Mouse (Mus musculus) mature B cell (primary cell): ENCODE data around the gene Gps2.

ENCODE experiments used
- in situ Hi-C: fragments of 300-500 bp; cut with MboI; formaldehyde crosslinking; loops from 2 replicates; pipeline ENCODE4 v1.14.3; 2019

Gene Gps2

DNA sequence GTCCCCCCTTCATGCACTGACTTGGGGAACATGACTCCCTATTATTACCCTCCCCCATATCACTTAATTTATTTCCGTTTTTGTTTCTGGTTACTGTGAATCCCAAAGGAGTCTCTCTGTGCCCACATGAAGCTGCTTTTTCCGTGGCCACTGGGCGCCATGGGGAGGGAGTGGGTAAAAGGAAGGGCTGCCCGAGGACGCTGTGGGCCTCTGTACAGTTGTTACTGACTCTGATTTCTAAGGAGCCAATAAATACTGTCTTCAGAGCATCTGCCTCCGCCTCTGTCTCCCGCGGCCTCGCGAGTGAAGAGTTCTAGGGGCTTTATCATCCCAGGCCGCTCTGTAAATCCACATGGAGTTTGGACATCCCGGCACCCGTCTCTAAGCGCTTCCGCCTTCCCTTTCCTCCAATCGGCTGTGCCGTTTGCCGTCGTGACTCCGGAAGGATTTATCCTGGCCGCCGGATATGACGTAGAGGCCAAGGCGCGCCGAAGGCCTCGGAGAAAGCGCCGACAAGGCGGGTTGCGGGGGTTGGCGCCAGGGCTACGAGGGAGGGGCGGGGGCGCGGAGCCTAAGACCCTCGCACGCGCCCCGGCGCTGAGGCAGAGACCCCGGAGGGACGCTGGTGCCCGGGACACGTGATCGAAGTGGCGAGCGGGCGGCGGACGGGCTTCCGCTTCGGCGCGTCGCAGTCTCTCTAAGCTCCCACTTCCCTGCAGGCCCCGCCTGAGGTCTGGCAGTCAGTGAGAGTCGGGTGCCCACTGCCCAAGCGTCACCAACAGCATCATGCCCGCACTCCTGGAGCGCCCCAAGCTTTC is at the start of gene Gps2:
TSS of gene Gps2 (plus strand) at position 335 of the 818 bp plus-strand sequence.
- in situ Hi-C loops: no loop called here

DNA sequence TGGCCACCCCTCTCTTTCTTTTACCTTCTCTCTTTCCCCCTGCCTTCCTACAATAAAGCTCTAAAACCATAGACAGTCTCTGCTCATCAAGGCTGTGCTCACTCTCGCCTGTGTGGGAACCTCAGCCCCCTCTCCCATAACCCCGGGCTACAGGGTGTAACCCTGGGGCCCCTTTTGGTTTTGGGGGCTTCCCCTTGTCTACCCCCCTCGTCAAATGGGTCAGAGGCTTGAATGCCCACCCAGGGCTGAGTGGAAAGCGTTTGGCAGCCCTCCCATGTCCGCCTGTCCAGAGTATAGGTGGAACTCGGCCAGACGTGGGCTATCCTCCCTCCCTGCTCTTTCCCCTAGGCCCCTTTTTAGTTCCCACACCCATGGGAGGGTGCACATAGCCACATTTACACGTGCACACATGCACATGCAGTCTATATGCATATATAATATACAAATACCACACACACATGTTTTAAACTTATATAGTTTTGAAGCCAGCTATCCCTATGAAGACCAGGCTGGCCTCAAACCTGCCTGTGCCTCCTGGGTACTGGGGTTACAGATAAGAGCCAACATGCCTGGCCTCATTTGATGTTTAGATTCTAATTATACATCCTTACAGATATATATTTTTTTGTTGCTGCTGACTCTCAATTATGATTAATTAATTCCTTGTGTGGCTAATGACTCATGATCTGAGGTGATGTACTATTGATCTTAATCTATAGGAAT is 49.4 kb upstream of the Gps2 start:
- in situ Hi-C loops: no loop called here

DNA sequence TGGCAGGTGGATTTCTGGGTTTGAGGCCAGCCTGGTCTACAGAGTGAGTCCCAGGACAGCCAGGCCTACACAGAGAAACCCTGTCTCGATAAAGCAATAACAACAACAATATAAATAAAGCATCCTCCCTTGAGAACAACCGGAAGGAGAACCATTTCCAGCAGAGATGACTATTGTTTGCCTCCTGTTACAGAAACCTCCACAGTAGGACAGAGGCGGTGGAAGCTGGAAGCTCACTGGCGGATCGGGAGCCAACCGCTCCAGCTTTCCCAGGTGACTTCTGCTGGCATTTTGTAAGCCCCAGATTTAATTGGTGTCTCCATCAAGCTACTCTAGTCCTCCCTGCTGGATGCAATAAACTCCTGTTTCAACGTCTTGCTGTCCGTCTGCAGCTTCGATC is 48.1 kb upstream of the Gps2 start:
- in situ Hi-C loops: no loop called here

DNA sequence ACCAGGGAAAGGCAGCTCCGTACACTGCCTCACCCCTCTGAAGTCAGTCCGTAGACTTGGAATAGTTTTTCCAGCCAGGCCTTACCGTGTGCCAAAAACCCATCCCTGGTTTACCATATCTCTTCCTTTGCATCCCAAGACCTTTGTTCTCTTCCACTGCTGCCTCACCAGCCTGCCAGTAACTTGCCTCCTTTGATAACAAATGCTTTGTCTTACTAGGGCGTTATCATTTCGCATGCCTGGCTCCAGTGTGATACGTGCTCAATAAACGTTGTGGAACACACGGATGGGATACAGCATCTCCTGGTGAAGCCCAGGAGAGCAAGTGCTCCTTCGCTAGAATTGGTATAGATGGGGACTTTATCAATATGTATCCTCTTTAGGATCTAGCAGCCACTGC is 46.4 kb upstream of the Gps2 start:
- in situ Hi-C loops: no loop called here

DNA sequence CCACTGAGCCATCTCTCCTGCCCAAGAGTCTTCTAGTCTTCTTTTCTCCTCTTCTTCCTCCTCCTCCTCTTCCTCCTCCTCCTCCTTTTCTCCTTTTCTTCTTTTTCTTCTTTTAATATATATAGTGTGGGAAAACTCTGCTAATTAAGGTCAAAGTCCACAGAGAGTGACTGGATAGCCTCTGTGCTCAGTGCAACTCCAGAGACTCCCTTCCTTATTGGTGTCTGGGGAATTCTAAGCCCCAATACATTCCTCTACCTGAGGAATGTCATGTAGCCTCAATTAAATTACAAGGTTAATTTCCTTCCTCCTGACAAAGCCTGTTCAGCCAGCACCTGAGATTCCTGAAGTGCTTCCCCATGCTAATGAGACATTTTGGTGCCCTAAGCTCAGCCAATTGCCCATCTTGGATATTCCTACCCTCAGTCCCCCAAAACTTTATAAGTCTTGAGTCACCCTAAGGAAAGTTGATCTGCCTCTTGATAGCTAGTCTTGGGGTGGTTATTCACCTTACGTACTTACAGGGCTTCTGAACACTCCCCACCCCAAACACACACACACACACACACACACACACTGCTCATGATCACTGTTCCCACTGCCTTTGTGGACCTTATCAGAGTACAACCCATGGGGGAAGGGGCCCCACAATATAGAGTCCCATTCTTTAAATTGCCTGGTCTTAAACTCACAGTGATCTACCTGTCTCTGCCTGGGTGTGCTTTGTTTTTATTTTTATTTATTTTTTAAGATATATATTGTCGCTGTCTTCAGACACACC is 43.2 kb upstream of the Gps2 start:
- in situ Hi-C loops: no loop called here

DNA sequence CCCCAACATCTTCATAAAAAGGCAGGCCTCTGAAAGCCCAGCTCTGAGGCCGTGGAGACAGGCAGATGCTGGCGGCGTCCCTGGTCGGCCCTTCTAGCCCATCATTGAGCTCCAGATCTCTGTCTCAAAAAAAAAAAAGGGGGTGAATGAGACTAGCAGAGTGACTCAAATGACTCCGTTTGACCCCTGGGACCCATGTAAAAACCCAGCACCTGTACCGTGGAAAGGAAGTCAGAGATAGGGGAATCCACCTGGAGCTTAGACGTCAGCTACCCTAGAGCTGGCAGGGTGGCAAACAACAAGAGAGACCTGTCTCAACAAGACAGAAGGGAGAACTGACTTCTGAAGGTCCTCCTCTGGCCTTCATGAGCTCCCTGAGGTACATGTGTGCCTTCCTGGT is 41.9 kb upstream of the Gps2 start:
- in situ Hi-C loops: no loop called here

DNA sequence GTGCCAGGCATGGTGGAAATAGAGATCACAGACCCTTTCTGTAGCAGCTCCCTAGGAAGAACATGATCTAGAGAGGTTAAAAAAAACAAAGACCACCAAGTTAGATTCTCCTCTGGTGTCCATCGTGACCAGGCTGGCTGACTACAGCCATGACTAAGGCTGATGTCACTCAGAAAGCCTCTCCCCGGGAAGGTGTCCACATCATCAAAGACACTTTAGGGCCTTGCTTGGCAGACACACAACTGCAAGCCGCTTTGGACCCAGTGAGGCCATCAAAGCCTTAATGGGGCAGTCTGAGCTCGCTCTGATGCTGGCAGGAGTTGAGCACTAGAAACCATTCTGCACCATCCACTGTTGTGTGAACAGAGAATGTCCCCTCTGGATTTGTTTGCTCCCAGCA is 41.2 kb upstream of the Gps2 start:
- in situ Hi-C loops: no loop called here

DNA sequence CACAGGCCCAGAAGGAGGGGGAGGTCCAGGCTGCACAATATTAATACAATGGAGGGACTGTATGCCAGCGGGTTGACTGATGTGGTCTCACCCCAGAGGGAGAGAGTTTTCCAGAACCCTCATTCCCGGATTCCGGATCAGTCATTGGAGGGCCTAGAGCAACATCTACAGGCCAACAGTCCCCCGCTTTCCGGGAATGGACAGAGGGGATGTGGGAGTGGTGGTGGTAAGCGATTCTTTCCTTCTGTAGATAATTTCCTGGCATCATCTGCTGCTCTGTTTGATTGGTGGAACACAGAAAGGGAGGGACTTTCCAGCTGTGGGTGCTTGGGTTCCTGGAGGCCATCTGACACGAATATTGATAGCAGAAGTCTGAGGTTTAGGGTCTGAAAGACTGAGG is 37.5 kb upstream of the Gps2 start:
- in situ Hi-C loops: loop anchor here (5.0 kb wide), 1 partner anchor 119 kb away; the partner anchor contains the start of gene Polr2a

DNA sequence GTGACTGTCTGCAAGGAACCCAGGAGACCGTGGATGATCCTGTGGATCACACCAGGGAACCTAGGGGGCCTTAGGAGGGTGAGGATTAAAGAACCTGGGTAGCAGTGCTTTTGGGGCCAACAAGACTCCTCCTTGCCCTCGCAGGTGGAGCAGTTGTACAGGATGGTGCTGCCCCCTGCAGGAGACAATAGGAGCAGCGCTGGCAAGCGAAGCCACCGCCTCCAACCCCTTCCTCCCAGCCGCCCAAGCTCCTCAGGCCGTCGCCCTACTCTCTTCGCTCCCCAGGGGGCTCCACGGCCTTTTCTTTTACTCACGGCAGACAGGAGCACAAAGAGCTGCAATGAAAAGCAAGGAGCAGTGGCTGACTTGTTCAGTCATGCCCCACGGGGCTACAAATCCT is 36.8 kb upstream of the Gps2 start:
- in situ Hi-C loops: loop anchor here (5.0 kb wide), 1 partner anchor 120 kb away; the partner anchor contains the start of gene Polr2a

DNA sequence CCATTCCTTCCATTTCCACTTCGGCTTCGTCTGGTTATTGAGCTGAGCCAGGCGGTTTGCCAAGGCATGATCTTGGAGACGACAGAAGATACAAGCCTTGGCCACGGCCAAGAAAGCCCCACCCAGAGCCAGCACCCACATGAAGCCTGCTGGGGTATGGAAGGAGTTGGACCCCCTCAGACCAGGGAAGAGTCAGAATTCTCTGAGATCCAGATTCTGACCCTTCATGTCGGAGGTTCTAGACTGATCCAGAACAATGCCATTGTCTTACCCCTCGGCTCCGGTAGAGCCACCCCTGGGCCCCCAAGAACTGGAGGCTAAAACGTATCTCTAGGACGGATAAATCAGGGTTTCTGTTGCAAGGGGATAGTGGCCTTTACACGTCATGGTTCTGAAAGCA is 35.8 kb upstream of the Gps2 start, which contains the start of gene Tmem95:
TSS of gene Tmem95 (minus strand) at position 141 of the 400 bp plus-strand sequence.
- in situ Hi-C loops: loop anchor here (5.0 kb wide), 1 partner anchor 121 kb away; the partner anchor contains the start of gene Polr2a

DNA sequence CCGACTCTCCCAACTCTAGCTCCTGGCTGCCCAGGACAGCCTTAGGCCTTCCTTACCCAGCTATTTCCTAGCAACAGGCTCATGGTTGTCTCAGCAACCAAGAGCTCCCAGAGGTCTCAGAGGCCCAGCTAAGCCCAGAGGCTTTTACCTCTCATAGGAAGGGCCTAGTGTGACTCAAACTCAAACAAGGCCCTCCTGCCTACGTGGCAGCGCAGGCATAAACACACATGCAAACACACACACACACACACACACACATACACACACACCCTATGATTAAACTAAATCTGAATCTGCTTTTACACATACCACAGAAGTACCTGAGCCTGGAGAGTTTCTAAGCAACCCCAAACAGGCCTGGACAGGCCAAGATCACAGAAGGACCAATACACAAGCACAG is 35.3 kb upstream of the Gps2 start:
- in situ Hi-C loops: loop anchor here (5.0 kb wide), 1 partner anchor 121 kb away; the partner anchor contains the start of gene Polr2a

DNA sequence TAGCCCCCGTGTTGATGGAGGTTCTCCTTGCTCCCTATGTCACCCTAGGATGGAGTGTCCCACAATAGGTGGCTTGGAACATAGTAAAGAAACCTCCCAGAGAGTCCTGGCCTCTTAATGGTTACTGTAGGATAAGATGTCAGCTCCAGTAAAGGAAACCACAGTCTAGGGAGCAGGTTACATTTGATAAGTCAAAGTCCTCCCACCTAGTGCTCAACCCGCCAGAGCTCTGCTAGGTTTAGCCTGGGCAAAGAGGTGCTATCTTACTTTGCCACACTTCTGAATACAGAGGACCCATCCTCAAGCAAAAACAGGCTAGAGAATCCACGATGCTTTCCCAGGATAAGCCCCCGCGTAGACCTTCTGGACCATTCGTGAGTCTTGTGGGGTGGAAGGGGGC is 34.7 kb upstream of the Gps2 start:
- in situ Hi-C loops: loop anchor here (5.0 kb wide), 1 partner anchor 122 kb away; the partner anchor contains the start of gene Polr2a

DNA sequence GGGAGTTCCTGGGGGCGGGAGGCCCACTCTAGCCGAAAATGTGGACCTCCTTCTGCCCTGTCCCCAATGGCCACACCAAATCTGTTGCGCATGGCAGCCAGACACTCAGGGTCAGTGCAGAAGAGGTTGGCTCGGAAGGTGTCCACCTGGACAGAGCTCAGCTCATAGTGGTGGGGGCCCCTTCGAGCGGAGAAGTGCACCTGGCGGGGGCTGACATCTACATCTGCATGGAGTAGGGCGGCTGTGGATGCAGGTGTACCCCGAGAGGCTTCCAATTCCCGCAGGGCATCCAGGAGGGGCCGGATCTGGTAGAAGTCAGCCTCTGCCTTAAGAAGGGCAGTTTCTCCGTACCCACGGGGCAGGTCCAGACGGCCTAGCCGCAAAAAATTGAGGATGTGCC is 34.0 kb upstream of the Gps2 start:
- in situ Hi-C loops: loop anchor here (5.0 kb wide), 1 partner anchor 122 kb away; the partner anchor contains the start of gene Polr2a

DNA sequence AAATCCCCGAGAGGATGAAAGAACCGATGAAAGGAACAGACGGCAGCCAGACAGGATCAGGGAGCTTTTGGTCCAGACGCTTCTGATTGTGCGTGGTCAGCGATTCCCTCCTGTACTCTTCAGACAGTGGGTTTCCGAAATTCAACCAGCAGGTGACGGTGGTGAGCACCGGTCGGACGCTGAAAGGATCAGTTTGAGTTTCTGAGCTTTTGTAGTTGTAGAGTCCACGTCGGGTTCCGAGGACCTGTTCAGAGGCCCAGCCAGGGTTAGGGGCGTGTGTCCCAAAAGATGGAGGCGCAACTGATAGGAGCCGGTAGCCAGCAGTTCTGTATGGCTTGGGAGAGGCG is 33.2 kb upstream of the Gps2 start:
- in situ Hi-C loops: no loop called here

DNA sequence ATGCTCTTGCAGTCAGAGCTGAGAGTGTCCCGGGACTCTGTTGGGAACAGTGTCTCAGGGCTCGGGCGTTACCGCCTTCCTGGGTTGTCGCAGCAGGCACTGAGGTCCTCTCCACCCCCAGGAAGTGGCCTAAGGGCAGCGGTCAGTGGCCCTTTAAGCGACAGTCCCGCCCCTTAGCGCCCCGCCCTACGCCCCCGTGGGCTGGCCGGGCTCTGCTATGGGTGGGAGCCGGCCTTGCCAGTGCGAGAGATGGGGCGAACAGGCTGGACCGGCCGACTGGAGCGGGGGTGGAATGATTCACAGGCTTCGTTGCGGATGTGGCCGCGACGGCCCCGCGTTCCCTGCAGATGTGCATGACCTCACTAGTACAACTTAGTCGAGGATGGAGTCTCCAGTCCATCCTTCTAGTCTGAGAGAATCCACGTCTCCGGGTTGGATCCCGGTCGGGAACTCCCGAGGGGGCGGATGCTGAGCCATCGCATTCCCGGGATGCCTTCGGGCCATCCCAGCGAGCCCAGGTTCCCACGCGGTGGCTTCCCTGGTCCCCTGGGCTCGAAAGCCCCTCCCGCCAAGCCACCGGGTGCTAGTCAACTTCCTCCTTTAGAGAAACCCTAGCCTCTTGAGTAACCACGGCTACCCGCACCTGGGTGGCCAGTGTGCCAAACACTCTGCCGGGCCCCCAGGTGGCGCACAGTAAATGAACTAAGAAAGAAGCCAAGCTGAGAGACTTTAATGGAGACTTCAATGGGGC is 32.7 kb upstream of the Gps2 start, which contains the start of gene Kctd11:
TSS of gene Kctd11 (minus strand) at position 554 of the 751 bp plus-strand sequence.
- in situ Hi-C loops: no loop called here

DNA sequence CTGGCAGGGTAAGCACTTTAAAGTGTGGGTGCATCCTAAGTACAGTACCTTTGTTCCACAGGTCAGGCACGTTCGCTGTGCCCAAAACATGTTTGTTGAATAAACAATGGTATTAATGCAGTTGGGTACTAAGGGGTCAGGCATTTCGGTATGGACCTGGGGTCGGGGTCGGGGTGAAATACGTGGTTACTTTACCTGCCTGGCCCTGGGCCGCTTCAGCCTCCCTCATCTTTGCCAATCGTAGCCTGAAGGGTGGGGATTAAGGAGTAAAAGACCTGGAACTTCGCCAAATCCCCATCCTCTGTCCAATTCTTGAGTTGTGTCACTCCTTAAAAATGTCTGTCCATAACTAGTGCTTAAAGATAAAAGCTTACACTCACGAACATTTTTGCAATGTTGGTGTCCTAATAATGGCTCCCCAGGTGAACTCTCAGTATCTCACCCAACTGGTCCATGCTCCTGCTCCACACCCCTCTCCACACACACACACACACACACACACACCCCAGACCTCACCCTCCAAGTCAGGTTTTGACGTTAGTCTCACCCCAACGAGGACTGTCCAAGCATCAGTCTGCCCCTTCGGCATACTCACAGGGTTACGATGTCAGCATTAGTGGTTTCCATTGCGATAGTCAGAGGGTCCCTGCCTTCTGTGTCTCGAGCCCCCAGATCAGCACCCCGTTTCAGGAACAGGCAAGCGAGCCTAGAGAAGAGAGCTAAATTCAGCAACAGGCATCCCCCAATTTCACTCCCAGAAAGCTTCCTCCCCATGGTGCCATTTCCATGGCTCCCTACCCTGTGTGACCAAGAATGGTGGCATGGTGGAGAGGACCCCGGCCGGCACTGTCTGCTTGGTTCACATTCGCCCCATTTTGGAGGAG is 31.7 kb upstream of the Gps2 start:
- in situ Hi-C loops: no loop called here

DNA sequence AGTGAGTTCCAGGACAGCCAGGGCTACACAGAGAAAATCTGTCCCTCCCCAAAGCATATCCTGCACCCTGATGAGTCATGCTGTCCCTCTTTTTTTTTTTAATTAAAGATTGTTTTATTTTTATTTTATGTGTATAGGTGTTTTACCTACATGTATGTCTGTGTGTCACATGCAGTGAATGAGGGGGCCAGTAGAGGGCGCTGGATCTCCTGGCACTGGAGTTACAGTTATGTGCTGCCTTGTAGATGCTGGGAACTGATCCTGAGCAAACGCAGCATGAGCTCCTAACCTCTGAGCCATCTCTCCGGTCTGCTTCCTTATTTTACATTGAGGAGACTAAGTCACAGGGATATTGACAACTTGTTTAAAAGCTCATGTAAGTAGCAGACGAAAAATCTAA is 30.6 kb upstream of the Gps2 start:
- in situ Hi-C loops: no loop called here

DNA sequence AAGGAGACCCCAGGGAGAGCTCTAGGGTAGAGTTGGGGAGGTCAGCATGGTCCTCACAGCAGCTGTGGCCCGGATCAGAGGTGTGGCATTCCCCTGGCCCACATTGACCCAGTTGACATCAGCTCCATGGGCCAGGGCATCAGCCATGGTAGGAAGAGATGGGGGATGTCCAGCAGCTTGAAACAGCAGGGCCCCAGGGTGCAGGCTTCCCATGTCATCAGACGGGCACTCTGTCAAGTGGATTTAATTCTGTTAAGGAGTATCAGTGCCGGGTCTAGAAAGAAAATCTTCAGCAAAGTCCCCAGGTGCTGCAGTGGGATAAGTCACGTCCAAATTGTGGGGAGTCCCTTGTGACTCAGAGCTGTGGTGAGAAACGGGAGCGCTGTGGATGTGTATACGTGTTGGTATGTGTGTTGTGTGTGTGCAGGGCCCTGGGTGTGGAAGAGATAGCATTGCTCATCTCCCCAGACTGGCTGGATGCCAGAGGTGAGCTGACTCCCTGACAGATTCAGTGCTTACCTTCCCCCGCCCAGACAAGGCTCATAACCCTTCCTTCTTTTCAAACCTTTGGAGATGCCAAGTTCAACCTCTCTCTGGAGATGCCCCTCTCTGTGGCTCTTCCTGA is 30.0 kb upstream of the Gps2 start:
- in situ Hi-C loops: no loop called here

DNA sequence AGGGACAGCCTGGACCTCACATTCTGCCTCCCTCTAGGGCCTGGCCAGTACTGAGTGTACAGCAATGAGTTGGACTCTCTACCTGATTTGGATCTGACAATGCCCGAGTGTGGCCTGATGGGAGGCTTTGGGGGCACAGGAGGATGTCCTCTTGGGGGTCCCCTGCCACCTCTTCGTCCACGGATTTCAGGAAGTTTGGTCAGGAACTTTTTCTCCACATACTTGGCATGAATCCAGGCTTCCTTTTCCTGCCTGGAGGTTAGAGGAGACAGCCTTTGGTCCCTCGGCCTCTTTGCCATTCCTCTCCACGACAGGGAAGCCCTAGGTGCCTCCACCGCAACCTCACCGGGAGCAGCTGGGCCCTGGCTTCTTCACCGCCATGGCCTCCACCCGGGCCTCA is 29.4 kb upstream of the Gps2 start:
- in situ Hi-C loops: no loop called here

DNA sequence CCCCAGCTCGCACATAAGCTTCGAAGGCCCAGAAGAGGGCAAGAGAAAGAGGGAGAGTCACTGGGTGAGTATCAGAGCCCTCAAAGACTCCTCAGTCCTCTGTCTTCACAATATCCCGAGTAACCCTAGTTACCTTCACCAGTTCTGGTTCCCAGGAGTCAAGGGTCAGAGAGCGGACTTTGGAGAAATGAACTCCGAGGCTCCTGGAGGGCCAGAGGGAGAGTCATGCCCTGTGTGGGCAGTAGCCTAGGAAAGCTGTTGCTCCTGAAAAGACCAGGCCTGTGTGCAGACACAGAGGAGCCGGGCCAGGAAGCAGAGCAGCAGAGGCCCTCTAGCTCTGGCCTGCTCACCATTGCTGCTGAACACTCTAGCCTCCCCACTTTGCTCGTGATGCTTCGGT is 29.0 kb upstream of the Gps2 start:
- in situ Hi-C loops: no loop called here
